Mouse (Mus musculus) MEL-GATA-1-ER (cell line): ENCODE data around the gene Cep78.

ENCODE experiments used
- DNase-seq: peaks from one replicate; pipeline ENCODE4 v3.0.0-alpha.2; 2012; ENCODE audit warnings: low read depth; ENCODE audit errors: extremely low read depth

The Cep78 gene

DNA sequence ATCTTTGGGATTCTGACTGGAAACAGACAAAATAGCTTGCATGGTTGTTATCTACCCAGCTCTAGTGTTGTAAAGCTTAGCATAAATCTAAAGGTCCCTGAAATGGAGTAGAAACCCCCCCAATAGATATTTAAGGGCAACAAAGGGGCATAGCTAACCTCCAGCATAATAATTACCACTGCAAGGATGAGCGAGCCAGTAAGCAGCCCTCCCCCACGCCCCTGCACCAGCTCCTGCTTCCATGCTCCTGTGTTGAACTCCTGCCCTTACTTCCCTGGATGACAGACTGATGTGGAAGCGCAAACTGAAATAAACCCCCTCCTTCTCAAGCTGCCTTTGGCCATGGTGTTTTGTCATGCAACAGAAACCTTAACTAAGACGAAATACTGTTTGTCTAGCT is 11.4 kb downstream of the Cep78 start:
- no peak for DNase-seq

DNA sequence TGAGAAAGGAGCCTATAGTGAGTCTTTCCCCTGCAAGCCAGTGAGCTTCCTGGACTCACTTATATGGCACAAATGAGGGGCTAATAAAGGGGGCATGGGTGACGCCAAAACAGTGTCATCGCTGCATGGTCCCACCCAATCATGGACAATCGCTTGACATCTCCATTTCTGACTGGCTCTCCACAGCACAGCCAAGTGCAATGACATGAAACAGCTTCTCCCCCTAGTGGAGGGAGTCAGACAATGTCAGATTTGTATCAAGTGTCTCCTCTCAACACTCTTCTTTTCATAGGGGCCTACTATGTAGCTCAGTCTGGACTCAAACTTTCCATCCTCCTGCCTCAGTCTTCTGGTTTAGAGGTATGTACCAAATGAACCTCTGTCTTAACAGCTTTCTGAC is 19.7 kb downstream of the Cep78 start:
- DNase-seq, result peak; percentile 20

DNA sequence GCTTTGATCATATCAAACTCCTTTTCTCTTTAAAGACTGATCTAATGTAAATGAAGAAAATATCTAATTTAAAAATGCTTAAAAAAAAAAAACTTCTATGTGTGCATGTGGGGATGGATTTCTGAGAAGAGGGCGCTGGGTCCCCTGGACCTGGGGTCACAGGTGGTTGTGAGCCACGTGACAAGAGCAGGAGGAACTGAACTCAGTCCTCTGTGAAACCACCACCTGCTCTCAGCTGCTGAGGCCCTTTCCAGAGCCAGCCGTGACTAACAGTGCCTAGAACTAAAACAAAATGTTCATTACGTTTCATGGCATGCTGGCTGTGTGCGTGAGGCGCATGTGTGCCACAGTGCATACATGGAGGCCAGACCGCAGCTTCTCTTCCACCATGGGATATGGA is 20.3 kb downstream of the Cep78 start:
- DNase-seq, result no peak

DNA sequence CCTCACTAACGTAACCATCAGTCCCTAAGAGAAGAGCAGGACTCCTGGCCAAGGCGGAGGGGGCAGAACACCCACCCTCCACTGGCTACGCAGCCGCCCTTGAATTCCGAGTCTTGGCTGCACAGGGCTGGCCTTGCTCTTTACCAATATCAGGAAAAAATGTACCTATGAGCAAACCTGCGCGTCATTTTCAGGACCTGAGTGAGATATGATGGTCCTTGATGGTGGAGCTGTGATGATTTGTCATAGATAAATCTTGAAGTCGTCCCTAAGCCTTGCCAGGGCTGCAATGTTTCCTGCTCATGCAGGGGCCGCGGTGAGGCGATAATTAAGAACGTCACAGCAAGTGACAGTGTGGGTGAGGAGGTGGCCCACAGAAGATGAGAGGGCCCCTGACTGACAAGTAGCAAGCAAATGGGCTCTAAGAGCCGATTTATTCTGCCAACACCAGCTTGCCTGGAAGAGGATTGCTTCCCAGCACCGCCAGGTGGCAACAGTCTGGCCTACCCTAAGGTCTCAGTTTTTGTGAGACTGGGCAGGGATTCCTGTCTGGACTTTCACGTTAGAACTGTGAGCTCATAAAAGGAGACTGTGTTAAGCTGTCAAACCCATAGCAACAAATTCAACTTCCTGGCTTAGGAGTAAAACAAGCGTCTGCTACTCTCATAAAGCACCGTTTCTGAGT is 21.6 kb downstream of the Cep78 start:
- DNase-seq, result no peak

DNA sequence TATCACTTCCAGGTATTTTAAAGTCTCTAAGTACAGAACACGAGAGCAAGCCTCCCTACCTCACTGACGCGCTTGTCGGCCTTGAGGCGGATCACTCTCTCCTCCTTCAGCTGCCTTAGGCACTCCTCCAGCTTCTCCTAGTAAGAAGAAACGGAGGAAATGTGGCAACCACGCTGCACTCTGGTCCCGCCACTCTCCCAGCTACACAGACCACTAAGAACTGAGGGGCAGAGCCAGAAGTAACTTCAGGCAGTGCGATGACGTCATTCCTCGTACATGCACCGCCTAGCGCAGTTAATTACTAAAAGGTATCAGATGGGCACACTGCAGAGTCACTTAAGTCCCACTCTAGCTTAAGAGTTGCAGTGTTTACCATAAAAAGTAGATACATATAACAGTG is 22.5 kb downstream of the Cep78 start:
- no peak for DNase-seq

DNA sequence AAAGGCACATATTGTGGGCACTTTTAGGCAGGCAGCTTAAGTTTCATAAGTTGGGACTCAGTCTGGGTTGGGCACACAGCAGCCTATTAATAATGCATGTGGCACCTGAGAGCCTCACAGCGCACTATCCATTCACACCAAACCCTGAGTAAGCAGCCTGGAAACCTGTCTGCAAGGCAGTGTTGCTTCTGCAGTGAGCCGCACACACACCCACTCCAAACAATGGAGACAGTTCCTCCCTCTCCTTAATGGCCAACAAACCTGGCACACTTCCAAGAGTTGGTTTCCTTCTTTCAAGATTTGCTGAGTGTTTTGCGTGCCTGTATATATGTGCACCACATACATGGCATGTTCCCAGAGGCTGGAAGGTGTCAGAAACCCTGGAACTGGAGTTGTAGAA is 34.6 kb downstream of the Cep78 start:
- no peak for DNase-seq

DNA sequence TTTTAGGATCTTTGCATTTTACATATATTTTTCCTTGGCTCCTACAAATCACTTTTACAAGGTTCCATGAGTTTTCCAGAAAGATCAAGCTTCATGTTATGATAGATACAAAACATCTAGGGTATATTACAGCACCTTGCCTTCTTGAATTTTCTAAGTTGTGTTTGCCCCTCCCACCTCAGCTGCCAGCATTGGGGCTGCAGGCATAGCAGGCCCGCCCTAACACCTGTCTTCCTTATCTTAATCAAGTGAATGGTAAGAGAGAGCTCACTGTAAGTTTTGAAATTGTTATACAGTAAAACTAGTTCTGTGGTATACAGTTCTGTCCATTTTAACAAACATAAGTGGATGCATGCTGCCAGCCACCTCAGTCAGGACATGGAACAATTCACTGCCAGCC is 35.9 kb downstream of the Cep78 start:
- DNase-seq, result no peak

DNA sequence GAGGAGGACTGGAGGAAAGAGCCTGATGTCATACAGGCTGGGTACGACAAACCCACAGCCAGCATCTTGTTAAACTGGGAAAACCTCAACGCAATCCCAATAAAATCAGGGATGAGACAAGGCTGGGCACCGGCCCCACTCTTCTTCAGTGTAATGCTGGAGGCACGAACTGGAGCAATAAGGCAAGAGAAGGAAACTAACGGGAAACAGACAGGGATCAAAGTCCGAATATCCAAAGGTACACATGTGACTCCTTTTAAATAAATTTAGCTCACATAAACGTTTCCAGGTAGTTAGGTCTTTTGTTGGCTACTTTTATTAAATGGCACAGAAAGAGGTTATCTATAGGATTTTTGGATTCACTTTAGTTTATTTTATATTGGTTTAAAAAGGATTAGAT is 36.4 kb downstream of the Cep78 start:
- no peak for DNase-seq

DNA sequence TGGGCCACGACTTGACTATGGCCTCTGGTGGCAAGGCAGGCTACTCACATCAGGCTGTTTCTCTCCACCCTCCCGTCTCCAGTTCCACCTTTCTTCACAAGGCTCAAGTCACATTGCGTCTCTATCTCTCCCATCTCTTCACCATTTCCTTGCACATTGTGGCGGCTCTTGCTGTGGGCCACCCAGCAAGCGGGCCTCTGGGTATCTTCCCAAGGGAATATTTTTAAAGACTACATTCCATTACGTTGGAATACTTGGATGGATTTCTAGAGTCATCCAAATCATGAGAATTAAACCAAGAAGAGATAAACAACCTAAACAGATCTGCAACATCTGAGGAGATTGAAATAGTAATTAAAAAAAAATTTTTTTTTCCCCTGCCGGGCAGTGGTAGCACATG is 37.6 kb downstream of the Cep78 start, which contains the start of gene Psat1:
Gene Psat1, minus strand, starts transcription at position 101 of the 400 bp plus-strand sequence.
- DNase-seq, result no peak

DNA sequence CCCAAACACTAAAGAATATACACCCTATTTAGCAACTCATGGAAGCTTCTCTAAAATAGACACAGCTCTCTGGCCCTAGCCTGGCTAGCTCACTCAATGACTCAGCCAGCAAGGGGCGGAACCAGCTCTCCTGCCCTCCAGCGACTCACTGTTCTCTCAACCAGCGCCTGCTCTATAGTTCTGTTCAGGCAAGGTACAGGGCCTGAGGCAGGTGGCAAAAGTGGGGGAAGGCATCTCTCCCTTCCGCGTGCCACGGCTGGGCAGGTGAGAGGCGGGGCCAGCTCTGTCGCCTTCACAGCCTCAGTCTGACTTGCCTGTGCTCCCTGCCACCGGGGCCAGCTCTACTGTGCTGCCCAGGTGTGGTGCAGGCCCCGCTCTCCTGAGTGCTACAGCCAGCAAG is 38.1 kb downstream of the Cep78 start:
- no peak for DNase-seq

DNA sequence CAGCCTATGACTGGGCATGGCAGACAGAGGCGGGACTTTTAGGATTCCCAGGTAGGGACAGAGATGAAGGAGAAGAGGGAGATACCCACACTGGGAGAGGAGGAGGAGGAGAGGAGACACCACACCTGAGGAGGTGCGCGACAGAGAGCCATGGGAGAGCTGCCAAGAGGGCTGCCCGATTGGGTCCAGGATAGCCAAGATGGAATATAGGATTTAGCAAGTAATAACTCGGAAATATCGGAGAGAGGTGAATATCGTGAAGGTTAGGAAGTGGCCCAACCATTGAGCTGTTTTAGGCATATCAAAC is 41.7 kb downstream of the Cep78 start:
- DNase-seq, result no peak

DNA sequence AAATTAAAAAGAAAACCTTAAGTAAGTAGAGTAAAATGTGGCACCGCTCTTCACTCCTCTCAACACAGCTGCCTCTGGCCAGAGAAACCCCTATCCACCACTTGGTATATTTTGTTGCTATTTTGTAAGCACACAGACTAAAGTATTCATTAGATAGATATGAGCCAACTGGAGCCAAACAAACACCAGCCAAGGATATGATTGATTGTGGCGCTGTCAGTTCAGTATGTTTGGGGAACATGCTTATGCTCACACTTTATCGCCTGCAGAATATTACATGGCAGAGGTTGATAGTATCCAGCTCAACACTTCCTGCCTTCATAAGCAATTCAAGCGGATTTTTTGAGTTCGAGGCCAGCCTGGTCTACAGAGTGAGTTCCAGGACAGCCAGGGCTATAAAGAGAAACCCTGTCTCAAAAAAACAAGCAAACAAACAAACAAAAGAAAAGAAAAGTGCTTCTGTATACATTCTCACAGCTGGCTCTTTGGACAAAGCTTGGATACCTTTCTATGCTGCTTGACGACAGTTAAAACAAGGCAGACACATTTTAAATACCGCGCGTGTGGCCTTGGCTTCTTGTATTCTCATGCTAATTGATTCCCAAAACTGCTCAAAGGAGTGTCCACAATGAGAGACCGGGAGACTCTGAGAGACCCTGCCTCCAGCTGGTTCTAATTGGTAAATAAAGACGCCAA is 42.2 kb downstream of the Cep78 start:
- no peak for DNase-seq

DNA sequence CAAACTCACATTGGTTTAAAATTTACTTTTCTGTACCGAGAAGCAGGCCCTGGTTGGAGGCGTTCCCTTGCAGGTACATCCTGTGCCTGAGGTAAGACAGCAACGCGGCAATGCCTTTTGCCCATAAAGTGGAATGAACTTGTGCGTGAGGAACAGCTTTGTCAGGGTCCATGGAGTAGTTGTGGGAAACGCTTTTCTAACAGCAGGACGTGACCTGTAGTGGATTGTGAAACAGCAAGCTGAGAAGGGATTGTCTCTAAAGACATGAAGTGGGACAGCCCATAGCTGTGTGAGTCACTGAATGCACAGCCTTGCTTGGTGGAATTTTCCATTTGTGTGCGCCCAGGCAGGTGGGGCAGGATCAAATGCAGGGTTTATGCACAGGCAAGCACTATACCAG is 43.4 kb downstream of the Cep78 start:
- no peak for DNase-seq

DNA sequence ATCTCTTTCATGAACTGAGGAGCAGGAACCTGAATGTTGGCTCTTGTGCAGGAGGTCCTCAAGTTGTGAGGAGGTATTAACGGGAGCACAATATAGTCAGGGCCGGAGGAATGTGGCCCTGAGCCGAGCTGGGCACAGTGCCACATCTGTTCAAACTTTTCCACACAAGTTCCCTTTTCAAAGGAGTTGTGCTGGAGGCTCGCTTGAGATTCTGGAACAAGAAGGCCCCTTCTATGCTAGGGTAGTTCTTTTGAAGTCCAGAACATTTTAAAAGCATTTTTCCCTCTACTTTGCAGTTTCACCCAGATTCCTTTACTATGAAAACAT is 59.1 kb downstream of the Cep78 start:
- peak; percentile 79 for DNase-seq

DNA sequence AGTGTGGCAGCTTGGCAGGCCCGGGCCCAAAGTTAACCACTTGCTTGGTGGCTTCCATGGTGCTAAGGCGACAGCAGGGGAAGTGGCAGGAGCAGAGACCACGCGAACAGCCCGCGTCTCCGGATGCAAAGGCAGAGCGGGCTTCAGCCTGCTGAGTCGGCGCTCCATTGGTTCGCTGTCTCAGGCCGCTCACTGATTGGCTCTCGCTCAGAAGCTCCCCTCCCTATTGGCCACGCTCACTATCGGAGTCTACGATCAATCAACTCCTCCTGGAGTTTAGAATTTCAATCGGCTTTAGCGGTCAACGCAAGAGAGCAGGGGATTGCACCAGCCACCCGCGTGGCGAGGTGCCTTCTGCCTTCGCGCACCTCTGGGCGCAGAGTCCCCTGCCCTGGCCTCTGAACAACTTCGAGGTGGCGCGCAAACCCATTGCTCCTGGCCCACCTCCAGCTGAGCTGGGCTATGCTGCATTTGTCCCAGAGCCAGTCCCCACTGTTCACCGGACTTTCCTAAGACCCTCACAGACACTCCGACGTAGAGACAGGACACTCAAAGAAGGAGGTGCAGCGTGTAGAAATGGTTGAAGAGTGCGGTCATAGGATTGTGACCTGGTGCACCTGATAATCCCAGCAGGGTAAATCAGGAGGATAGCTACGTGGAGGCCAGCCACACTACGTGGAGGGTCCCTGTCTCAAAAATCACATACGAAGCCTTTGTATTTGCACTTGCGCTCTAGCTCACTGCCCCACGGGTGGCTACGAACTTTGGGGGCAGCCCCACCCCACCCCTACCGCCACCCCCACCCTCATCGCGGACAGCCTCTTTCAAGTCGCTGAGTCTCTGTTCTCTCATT is 59.7 kb downstream of the Cep78 start:
- DNase-seq, result peak; percentile 97

DNA sequence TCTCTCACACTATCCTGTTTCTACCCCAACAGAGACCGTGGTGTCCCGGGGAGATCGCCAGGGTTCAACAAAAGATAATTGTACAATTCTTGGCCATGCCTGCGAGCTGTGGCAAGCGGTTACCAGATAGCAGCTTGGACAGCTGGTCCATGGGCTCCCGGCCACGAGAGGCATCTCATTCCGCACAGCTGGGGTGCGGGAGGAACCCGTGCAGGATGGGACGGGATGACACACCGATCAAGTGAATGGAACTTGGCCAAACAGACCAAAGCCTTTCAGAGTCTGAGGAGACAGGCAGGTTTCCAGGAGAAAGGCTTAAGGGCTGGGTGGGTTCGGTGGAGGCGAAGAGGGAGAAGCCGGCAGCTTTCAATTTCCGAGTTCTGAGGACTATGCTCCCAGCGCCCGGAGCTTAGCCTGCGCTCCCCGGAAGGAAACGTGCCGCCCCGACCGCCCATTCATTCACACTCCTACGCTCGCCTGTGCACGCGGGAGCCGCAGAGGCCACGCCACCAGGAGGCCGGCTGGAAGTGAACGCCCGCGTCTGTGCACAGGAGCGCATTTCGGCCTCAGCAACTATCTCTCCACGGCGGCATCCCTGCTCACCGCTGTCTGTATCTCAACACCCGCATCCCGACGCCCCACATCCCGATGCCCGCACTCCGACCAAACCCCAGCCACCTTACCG is 60.5 kb downstream of the Cep78 start:
- peak; percentile 69 for DNase-seq

DNA sequence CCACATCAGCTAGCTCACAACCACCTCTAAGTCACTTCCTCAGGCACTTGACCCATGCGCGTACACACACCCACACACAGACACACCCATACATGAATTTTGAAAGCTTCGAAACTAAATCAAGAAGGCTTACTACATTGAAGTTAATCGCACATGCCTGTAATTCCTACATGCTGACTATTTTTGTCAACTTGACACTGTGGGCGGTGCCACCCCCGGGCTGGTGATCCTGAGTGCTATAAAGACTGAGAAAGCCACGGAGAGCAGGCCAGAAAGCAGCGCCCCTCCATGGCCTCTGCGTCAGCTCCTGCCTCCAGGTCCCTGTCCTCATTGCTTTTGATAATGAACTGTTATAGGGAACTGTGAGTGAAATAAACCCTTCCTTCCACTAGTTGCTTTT is 61.4 kb downstream of the Cep78 start:
- DNase-seq, result peak; percentile 41

DNA sequence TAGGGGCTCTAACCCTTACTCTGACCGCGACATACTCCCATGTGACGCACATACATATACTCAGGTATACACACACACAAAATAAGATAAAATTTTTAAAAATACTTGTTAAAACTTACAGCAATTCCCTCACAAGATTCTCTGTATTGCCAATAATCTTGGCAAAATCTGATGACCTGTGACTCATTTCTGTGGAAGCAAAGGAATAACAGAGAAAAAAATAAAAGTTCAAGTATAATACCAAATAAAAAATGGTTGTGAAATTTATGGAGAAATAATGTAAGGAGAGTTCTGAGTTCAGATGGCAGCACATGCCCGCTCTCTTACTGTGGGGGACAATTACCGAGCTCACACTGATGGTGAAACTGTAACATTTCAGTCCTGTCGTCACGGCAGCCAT is 65.5 kb downstream of the Cep78 start:
- no peak for DNase-seq

DNA sequence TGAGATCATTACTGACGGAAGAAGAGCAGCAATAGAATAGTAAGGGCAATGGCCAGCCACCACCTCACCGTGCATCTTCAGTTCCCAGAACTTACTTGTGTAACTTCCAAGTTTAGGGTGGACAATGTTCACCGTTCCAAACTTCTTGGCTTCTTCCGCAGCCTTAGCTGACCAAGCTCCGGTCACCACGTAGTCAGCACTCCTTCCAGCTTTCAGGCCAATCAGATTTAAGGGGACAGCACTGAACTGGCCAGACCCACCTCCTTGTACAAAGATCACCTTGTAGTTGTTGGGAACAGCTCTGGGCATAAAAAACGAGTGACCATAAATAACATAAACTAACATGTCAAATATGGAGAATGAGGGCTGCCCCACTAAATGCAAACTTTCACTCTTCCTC is 66.7 kb downstream of the Cep78 start:
- DNase-seq, result no peak

DNA sequence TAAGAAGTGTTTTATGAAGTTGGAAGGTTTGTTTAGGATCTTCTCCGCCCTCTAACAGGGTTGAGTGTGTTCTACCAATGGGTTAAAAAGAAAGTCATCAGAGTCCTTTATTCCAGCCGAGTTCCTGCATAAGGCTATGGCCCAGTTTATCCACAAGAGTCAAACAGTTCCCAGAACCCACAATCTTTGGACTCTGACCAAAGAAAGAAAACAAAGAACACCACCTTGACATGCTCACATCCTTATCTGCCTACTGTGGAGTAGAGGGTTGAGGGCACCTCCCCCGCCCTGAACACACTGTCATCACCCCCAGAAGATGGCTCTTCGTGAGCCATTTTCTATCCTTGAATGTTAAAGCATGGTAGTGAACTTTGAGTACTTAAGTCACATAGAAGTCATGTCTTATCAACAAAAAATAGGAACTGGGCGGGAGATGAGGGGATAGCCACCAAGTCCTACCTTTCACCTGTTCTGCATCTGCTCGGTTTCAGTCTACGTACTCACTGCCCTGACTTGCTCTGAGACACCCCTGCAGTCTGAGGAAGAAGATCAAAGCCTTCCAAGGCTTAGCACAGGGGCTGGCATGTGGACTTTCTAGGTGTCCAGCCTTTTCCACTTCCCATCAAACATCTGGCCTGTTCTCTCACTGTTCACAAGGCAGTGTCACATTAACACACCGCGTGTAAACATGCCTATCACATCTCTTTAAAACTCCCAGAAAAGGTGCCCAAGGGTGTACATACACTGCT is 71.4 kb downstream of the Cep78 start:
- DNase-seq, result no peak

DNA sequence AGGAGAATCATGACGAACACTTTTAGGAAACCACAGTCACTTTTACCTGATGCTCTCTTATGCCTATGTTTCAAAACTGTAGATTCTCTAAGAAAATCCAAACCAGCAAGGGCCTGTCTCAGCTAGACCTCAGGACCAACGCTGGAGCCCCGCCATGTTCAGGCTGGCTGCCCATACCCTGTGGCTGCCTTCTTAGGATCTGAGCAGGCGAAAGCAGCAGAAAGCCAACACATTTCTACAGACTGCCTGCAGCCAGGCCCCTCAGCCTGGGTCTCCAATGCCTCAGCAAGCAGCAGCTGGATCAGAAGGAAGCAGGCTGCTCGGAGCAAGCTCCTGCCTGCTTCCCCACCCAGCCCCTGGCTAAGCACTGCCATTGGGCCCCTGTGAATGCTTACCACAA is 73.3 kb downstream of the Cep78 start:
- no peak for DNase-seq
